Mouse (Mus musculus) ES-Bruce4 (cell line): Measurements from ENCODE around the gene Hoxd8. TPM values are rescaled to one million over a fixed set of nuclear protein-coding genes. Genes with fewer than 3 reads are reported as not detected.

Source experiments
- H3K27ac ChIP-seq: 2 replicates; pipeline ENCODE4 v1.5.1; 2012; ENCODE audit warnings: low read length, inconsistent platforms; ENCODE audit not compliant: insufficient read depth
- H3K27me3 ChIP-seq: 2 replicates; pipeline ENCODE4 v1.6.1; 2012; ENCODE audit warnings: mild to moderate bottlenecking, low read length, inconsistent platforms; ENCODE audit not compliant: control insufficient read depth, poor library complexity, insufficient read depth, severe bottlenecking
- H3K36me3 ChIP-seq: 2 replicates; pipeline ENCODE4 v1.6.1; 2012; ENCODE audit warnings: inconsistent platforms, mild to moderate bottlenecking, low read length, moderate library complexity; ENCODE audit not compliant: control insufficient read depth, poor library complexity, insufficient read depth, severe bottlenecking
- H3K4me1 ChIP-seq: one replicate; pipeline ENCODE4 v1.8.1; 2011; ENCODE audit warnings: low read length; ENCODE audit not compliant: control insufficient read depth, insufficient read depth
- H3K4me3 ChIP-seq: 2 replicates; pipeline ENCODE4 v1.5.1; 2011; ENCODE audit warnings: low read depth, mild to moderate bottlenecking, low read length
- H3K9ac ChIP-seq: 2 replicates; pipeline ENCODE4 v1.6.1; 2012; ENCODE audit warnings: low read depth, mild to moderate bottlenecking, inconsistent platforms; ENCODE audit not compliant: poor library complexity, severe bottlenecking
- H3K9me3 ChIP-seq: replicated peaks from 2 replicates; pipeline ENCODE4 v1.6.1; 2012; ENCODE audit warnings: mild to moderate bottlenecking, low read length, inconsistent platforms; ENCODE audit not compliant: control insufficient read depth, poor library complexity, insufficient read depth, severe bottlenecking
- CTCF ChIP-seq: IDR thresholded peaks from one replicate; pipeline ENCODE4 v1.8.1; 2011; ENCODE audit warnings: low read depth, low read length
- EP300 ChIP-seq: IDR thresholded peaks from 2 replicates; pipeline ENCODE4 v1.6.1; 2011; ENCODE audit warnings: low read depth, low read length; ENCODE audit not compliant: insufficient read depth
- POLR2A ChIP-seq: IDR thresholded peaks from one replicate; pipeline ENCODE4 v1.8.1; 2011; ENCODE audit warnings: low read length; ENCODE audit not compliant: insufficient read depth
- polyA plus RNA-seq: library from polyadenylated mRNA; stranded (reverse); fragments of >200 nt; gene quantifications from 2 replicates; pipeline ENCODE4 v1.2.4, GENCODE M21; 2011; ENCODE audit warnings: low read depth; ENCODE audit not compliant: missing spikeins, insufficient read depth, insufficient read length

Gene Hoxd8
- polyA plus RNA-seq, 1 experiment, result 2.1 TPM

GRCm38 (mm10) chr2:74672481-74673362, 31.7 kb upstream of the Hoxd8 start:
- 0 out of 2 replicates have a peak overlapping the region, but pooled peaks have one; percentile 33 for H3K9ac ChIP-seq
- TF ChIP-seq POLR2A (no peak), CTCF (peak; percentile 74)
- peaks cover 58% of the 10 kb centered on the region for H3K27me3 ChIP-seq
- H3K9me3 ChIP-seq, result no peaks in the 10 kb centered on the region
- no peaks in the 10 kb centered on the region for H3K36me3 ChIP-seq
- H3K27ac ChIP-seq, result no peak overlapping the region
- H3K4me3 ChIP-seq, result peak overlapping the region; percentile 72
- peaks cover 2% of the 10 kb centered on the region for H3K4me1 ChIP-seq

GRCm38 (mm10) chr2:74673835-74674425, 30.5 kb upstream of the Hoxd8 start:
- Histone ChIP-seq H3K9ac (no peak overlapping the region), H3K36me3 (no peaks in the 10 kb centered on the region), H3K4me3 (no peak overlapping the region), H3K4me1 (peaks cover 2% of the 10 kb centered on the region), H3K27me3 (peaks cover 60% of the 10 kb centered on the region), H3K27ac (no peak overlapping the region), H3K9me3 (no peaks in the 10 kb centered on the region)
- TF ChIP-seq EP300, result no peak
- no peak for TF ChIP-seq CTCF
- TF ChIP-seq POLR2A, result no peak

- Histone ChIP-seq H3K36me3 (no peaks in the 10 kb centered on the region), H3K9ac (no peak within 1 kb of the TSS), H3K27ac (no peak within 1 kb of the TSS), H3K4me1 (peaks cover 2% of the 10 kb centered on the region), H3K27me3 (peaks cover 56% of the 10 kb centered on the region), H3K9me3 (no peaks in the 10 kb centered on the region), H3K4me3 (peak within 1 kb of the TSS; percentile 5; the same call in 1 of the 2 replicates)
- TF ChIP-seq EP300, result no peak
- no peak for TF ChIP-seq CTCF
- TF ChIP-seq POLR2A, result no peak
These were observed 29.3 kb upstream of the Hoxd8 start, which contains the start of gene Hoxd12 for GRCm38 (mm10) chr2:74674881-74675665. Gene Hoxd12 (plus strand): TSS chr2:74675013.

GRCm38 (mm10) chr2:74675666-74676282, 28.6 kb upstream of the Hoxd8 start:
- H3K36me3 ChIP-seq, result no peaks in the 10 kb centered on the region
- H3K27ac ChIP-seq, result no peak overlapping the region
- H3K4me3 ChIP-seq, result 0 out of 2 replicates have a peak overlapping the region, but pooled peaks have one; percentile 5
- H3K4me1 ChIP-seq, result peaks cover 2% of the 10 kb centered on the region
- H3K9ac ChIP-seq, result no peak overlapping the region
- peaks cover 61% of the 10 kb centered on the region for H3K27me3 ChIP-seq
- TF ChIP-seq EP300, result no peak
- no peak for TF ChIP-seq CTCF
- TF ChIP-seq POLR2A, result no peak
- H3K9me3 ChIP-seq, result no peaks in the 10 kb centered on the region

GRCm38 (mm10) chr2:74676376-74677052, 27.9 kb upstream of the Hoxd8 start:
- peaks cover 63% of the 10 kb centered on the region for H3K27me3 ChIP-seq

More at GRCm38 (mm10) chr2:74676376-74677052, 27.9 kb upstream of the Hoxd8 start:
- Histone ChIP-seq H3K9me3 (no peaks in the 10 kb centered on the region), H3K9ac (no peak overlapping the region), H3K4me1 (peaks cover 2% of the 10 kb centered on the region), H3K27ac (no peak overlapping the region), H3K4me3 (no peak overlapping the region), H3K36me3 (no peaks in the 10 kb centered on the region)
- no peak for TF ChIP-seq CTCF
- TF ChIP-seq EP300, result no peak
- no peak for TF ChIP-seq POLR2A
